Mouse (Mus musculus) neural tube, embryonic 14.5 days (tissue): ENCODE results near the gene Zfp764. TPM values are rescaled to one million over a fixed set of nuclear protein-coding genes. Genes with fewer than 3 reads are reported as not detected.
"Not testable (repeated sequence)": the region's sequence is repeated elsewhere in the genome, so short reads cannot be mapped to it uniquely, and the experiment has no call there.

Source experiments
- ATAC-seq: fragments of 200-750 bp; cut with Nextera tagmentation; 2 replicates; pipeline ENCODE4 v1.8.0; 2017; ENCODE audit warnings: low read depth, mild to moderate bottlenecking, moderate TSS enrichment, moderate library complexity
- H3K27ac ChIP-seq: fragments of 300-500 bp; sonication (generic); 2 replicates; pipeline ENCODE4 v1.5.1; 2014; ENCODE audit warnings: low read depth, mild to moderate bottlenecking, control low read depth, low read length, moderate library complexity, mixed read lengths
- H3K27me3 ChIP-seq: fragments of 300-500 bp; sonication (generic); 2 replicates; pipeline ENCODE4 v1.6.1; 2014; ENCODE audit warnings: low read length; ENCODE audit not compliant: control insufficient read depth, insufficient read depth
- H3K36me3 ChIP-seq: fragments of 300-500 bp; sonication (generic); 2 replicates; pipeline ENCODE4 v1.6.1; 2014; ENCODE audit warnings: low read length, mixed read lengths; ENCODE audit not compliant: control insufficient read depth, insufficient read depth
- H3K4me1 ChIP-seq: fragments of 300-500 bp; sonication (generic); 2 replicates; pipeline ENCODE4 v1.6.1; 2014; ENCODE audit warnings: low read length; ENCODE audit not compliant: control insufficient read depth, insufficient read depth
- H3K4me2 ChIP-seq: fragments of 300-500 bp; sonication (generic); 2 replicates; pipeline ENCODE4 v1.6.1; 2014; ENCODE audit warnings: mild to moderate bottlenecking, low read depth, low read length, control low read depth
- H3K4me3 ChIP-seq: fragments of 300-500 bp; sonication (generic); 2 replicates; pipeline ENCODE4 v1.5.1; 2014; ENCODE audit warnings: low read depth, low read length, control low read depth, mixed read lengths
- H3K9ac ChIP-seq: fragments of 300-500 bp; sonication (generic); replicated peaks from 2 replicates; pipeline ENCODE4 v1.6.1; 2014; ENCODE audit warnings: low read depth, mild to moderate bottlenecking, control low read depth, low read length, mixed read lengths
- H3K9me3 ChIP-seq: fragments of 300-500 bp; sonication (generic); 2 replicates; pipeline ENCODE4 v1.6.1; 2016; ENCODE audit warnings: low read length; ENCODE audit not compliant: control insufficient read depth
- WGBS: fragments of 180-500 bp; shearing (Covaris S2); extraction: QIAGEN DNeasy Blood & Tissue Kit; methylation state at CpG from one replicate; pipeline ENCODE4 v1.1.7; 2014; 5-methylcytosine and 5-hydroxymethylcytosine counted together
- polyA plus RNA-seq: library from polyadenylated mRNA; unstranded; fragments of >200 nt; fragmentation: Nextera tagmentation; extraction: Ambion mirVana; gene quantifications from 2 replicates; pipeline ENCODE4 v1.2.1, GENCODE M21; 2014

Gene Zfp764
- polyA plus RNA-seq, 1 experiment from 2014 or later: 5.5 TPM

- H3K4me2 ChIP-seq: no peak overlapping the region
- no peak overlapping the region for H3K27ac ChIP-seq
- WGBS: 80% methylated on average over 3 of the region's 3 CpGs
- no peaks in the 10 kb centered on the region for H3K27me3 ChIP-seq
- no peak overlapping the region for H3K9ac ChIP-seq
- no peaks in the 10 kb centered on the region for H3K9me3 ChIP-seq
- H3K4me3 ChIP-seq: no peak overlapping the region
- H3K36me3 ChIP-seq: no peaks in the 10 kb centered on the region
- peaks cover under 1% of the 10 kb centered on the region for H3K4me1 ChIP-seq
- no peak for ATAC-seq
Observed at GRCm38 (mm10) chr7:127426354-127426753, 19.7 kb upstream of the Zfp764 start.

- Histone ChIP-seq H3K9me3 (no peaks in the 10 kb centered on the region), H3K9ac (no peak overlapping the region), H3K27me3 (no peaks in the 10 kb centered on the region), H3K4me3 (no peak overlapping the region), H3K27ac (no peak overlapping the region), H3K4me1 (peaks cover 4% of the 10 kb centered on the region), H3K36me3 (no peaks in the 10 kb centered on the region), H3K4me2 (no peak overlapping the region)
- ATAC-seq: no peak
- WGBS: 88% methylated on average over 2 of the region's 2 CpGs
Observed at GRCm38 (mm10) chr7:127425911-127426310, 19.3 kb upstream of the Zfp764 start.

- Histone ChIP-seq H3K9ac (no peak overlapping the region), H3K9me3 (no peaks in the 10 kb centered on the region), H3K36me3 (no peaks in the 10 kb centered on the region), H3K27me3 (no peaks in the 10 kb centered on the region), H3K27ac (no peak overlapping the region), H3K4me1 (peaks cover 4% of the 10 kb centered on the region), H3K4me2 (no peak overlapping the region), H3K4me3 (no peak overlapping the region)
- ATAC-seq: no peak
- 89% methylated on average over 3 of the region's 3 CpGs for WGBS
Observed at GRCm38 (mm10) chr7:127425291-127425690, 18.7 kb upstream of the Zfp764 start.

- Histone ChIP-seq H3K9me3 (no peaks in the 10 kb centered on the region), H3K4me2 (peak overlapping the region; percentile 97), H3K27ac (peak overlapping the region; percentile 79), H3K4me1 (peaks cover 4% of the 10 kb centered on the region), H3K9ac (peak overlapping the region; percentile 78), H3K4me3 (peak overlapping the region; percentile 71), H3K36me3 (0 out of 2 replicates have a peak, but pooled peaks cover 3% of the 10 kb centered on the region), H3K27me3 (no peaks in the 10 kb centered on the region)
- WGBS: 1% methylated on average over 15 of the region's 15 CpGs
- peak; percentile 81 for ATAC-seq
Observed at GRCm38 (mm10) chr7:127422247-127422646, 15.6 kb upstream of the Zfp764 start.

GRCm38 (mm10) chr7:127421388-127422191, 15.0 kb upstream of the Zfp764 start, which contains the start of gene Zfp688:
Gene Zfp688, minus strand, starts transcription at chr7:127422068.
- Histone ChIP-seq H3K27me3 (no peaks in the 10 kb centered on the region), H3K9me3 (no peaks in the 10 kb centered on the region), H3K36me3 (0 out of 2 replicates have a peak, but pooled peaks cover 3% of the 10 kb centered on the region), H3K9ac (peak within 1 kb of the TSS; percentile 78), H3K4me2 (peak within 1 kb of the TSS; percentile 97), H3K4me1 (peaks cover 4% of the 10 kb centered on the region), H3K4me3 (peak within 1 kb of the TSS; percentile 71), H3K27ac (peak within 1 kb of the TSS; percentile 79)
- WGBS: 2% methylated on average over 47 of the region's 48 CpGs
- peak; percentile 96 for ATAC-seq

- no peak overlapping the region for H3K4me3 ChIP-seq
- no peak for ATAC-seq
- H3K36me3 ChIP-seq: no peaks in the 10 kb centered on the region
- no peaks in the 10 kb centered on the region for H3K9me3 ChIP-seq
- no peaks in the 10 kb centered on the region for H3K4me1 ChIP-seq
- no peak overlapping the region for H3K9ac ChIP-seq
- H3K4me2 ChIP-seq: no peak overlapping the region
- no peaks in the 10 kb centered on the region for H3K27me3 ChIP-seq
- 81% methylated on average over 2 of the region's 2 CpGs for WGBS
- no peak overlapping the region for H3K27ac ChIP-seq
Observed at GRCm38 (mm10) chr7:127411418-127411817, 4.8 kb upstream of the Zfp764 start.

GRCm38 (mm10) chr7:127404101-127404500, 2.5 kb downstream of the Zfp764 start:
- not testable (repeated sequence) for H3K36me3 ChIP-seq, H3K9me3 ChIP-seq, ATAC-seq, H3K4me3 ChIP-seq, H3K27ac ChIP-seq, H3K4me2 ChIP-seq, H3K27me3 ChIP-seq, H3K4me1 ChIP-seq, H3K9ac ChIP-seq
- WGBS: 97% methylated on average over 6 of the region's 6 CpGs

- Histone ChIP-seq H3K4me1 (no peaks in the 10 kb centered on the region), H3K36me3 (no peaks in the 10 kb centered on the region), H3K27ac (no peak overlapping the region), H3K4me3 (no peak overlapping the region), H3K9me3 (no peaks in the 10 kb centered on the region), H3K9ac (no peak overlapping the region), H3K27me3 (no peaks in the 10 kb centered on the region), H3K4me2 (no peak overlapping the region)
- ATAC-seq: no peak
- WGBS: 49% methylated on average over 2 of the region's 2 CpGs
Observed at GRCm38 (mm10) chr7:127402980-127403379, 3.6 kb downstream of the Zfp764 start.

GRCm38 (mm10) chr7:127400355-127400754, 6.3 kb downstream of the Zfp764 start:
- Histone ChIP-seq H3K9ac (no peak overlapping the region), H3K4me3 (no peak overlapping the region), H3K27ac (no peak overlapping the region), H3K4me1 (no peaks in the 10 kb centered on the region), H3K27me3 (no peaks in the 10 kb centered on the region), H3K4me2 (no peak overlapping the region), H3K9me3 (no peaks in the 10 kb centered on the region), H3K36me3 (no peaks in the 10 kb centered on the region)
- WGBS: 68% methylated on average over 3 of the region's 3 CpGs
- no peak for ATAC-seq
